Mouse (Mus musculus): Measurements from ENCODE around the gene Pnisr. TPM values are rescaled to one million over a fixed set of nuclear protein-coding genes. Genes with fewer than 3 reads are reported as not detected.

Pnisr gene
- 119 and 130 TPM in 2 replicates for polyA plus RNA-seq (2015; fragmentation: Nextera tagmentation; extraction: Ambion mirVana)

- Histone ChIP-seq H3K27me3 (no peaks in the 10 kb centered on the region), H3K4me3 (peak within 1 kb of the TSS; percentile 90), H3K36me3 (no peaks in the 10 kb centered on the region), H3K27ac (peak within 1 kb of the TSS; percentile 98), H3K4me1 (peaks cover 13% of the 10 kb centered on the region), H3K4me2 (peak within 1 kb of the TSS; percentile 58), H3K9me3 (no peaks in the 10 kb centered on the region), H3K9ac (peak within 1 kb of the TSS; percentile 92)
- under 1% methylated on average over 50 of the region's 50 CpGs for WGBS
- ATAC-seq (ENCODE audit: borderline replicate concordance, extremely low read depth, low FRiP score, low TSS enrichment) = peak; percentile 97
Measured at GRCm38 (mm10) chr4:21847481-21848286, at the start of gene Pnisr. Gene Pnisr (plus strand): TSS chr4:21847583.

- peaks cover 38% of the 10 kb centered on the region for H3K36me3 ChIP-seq
- ATAC-seq (ENCODE audit: borderline replicate concordance, extremely low read depth, low FRiP score, low TSS enrichment) = no peak
Measured at GRCm38 (mm10) chr4:21801013-21801412, 46.4 kb upstream of the Pnisr start.

GRCm38 (mm10) chr4:21801620-21802019, 45.8 kb upstream of the Pnisr start:
- Histone ChIP-seq H3K36me3 (peaks cover 38% of the 10 kb centered on the region), H3K4me2 (no peak overlapping the region), H3K9ac (no peak overlapping the region), H3K4me3 (no peak overlapping the region), H3K4me1 (no peaks in the 10 kb centered on the region), H3K27ac (no peak overlapping the region), H3K9me3 (no peaks in the 10 kb centered on the region), H3K27me3 (no peaks in the 10 kb centered on the region)
- no peak for ATAC-seq (ENCODE audit: borderline replicate concordance, extremely low read depth, low FRiP score, low TSS enrichment)
- 88% methylated on average over 2 of the region's 2 CpGs for WGBS

More at GRCm38 (mm10) chr4:21801013-21801412, 46.4 kb upstream of the Pnisr start:
- H3K9me3 ChIP-seq = no peaks in the 10 kb centered on the region
- H3K27me3 ChIP-seq = no peaks in the 10 kb centered on the region
- H3K4me2 ChIP-seq = no peak overlapping the region
- no peak overlapping the region for H3K9ac ChIP-seq
- WGBS = 93% methylated on average over 1 of the region's 1 CpGs
- no peak overlapping the region for H3K27ac ChIP-seq
- H3K4me3 ChIP-seq = no peak overlapping the region
- no peaks in the 10 kb centered on the region for H3K4me1 ChIP-seq

- H3K4me3 ChIP-seq = no peak overlapping the region
- H3K4me1 ChIP-seq = no peaks in the 10 kb centered on the region
- no peaks in the 10 kb centered on the region for H3K9me3 ChIP-seq
- H3K4me2 ChIP-seq = no peak overlapping the region
- no peak overlapping the region for H3K9ac ChIP-seq
- H3K27me3 ChIP-seq = no peaks in the 10 kb centered on the region
- H3K27ac ChIP-seq = no peak overlapping the region
- 84% methylated on average over 5 of the region's 5 CpGs for WGBS
- no peak for ATAC-seq (ENCODE audit: borderline replicate concordance, extremely low read depth, low FRiP score, low TSS enrichment)
- peaks cover 19% of the 10 kb centered on the region for H3K36me3 ChIP-seq
Measured at GRCm38 (mm10) chr4:21807204-21807603, 40.2 kb upstream of the Pnisr start.

GRCm38 (mm10) chr4:21810608-21811007, 36.8 kb upstream of the Pnisr start:
- Histone ChIP-seq H3K9me3 (no peaks in the 10 kb centered on the region), H3K36me3 (peaks cover 15% of the 10 kb centered on the region), H3K4me1 (no peaks in the 10 kb centered on the region), H3K4me3 (no peak overlapping the region), H3K27ac (no peak overlapping the region), H3K4me2 (no peak overlapping the region), H3K9ac (no peak overlapping the region), H3K27me3 (no peaks in the 10 kb centered on the region)
- 69% methylated on average over 3 of the region's 3 CpGs for WGBS
- ATAC-seq (ENCODE audit: borderline replicate concordance, extremely low read depth, low FRiP score, low TSS enrichment) = no peak

GRCm38 (mm10) chr4:21812635-21813034, 34.7 kb upstream of the Pnisr start:
- Histone ChIP-seq H3K4me1 (no peaks in the 10 kb centered on the region), H3K4me2 (no peak overlapping the region), H3K27ac (no peak overlapping the region), H3K4me3 (no peak overlapping the region), H3K9ac (no peak overlapping the region), H3K9me3 (no peaks in the 10 kb centered on the region), H3K36me3 (peaks cover 17% of the 10 kb centered on the region), H3K27me3 (no peaks in the 10 kb centered on the region)
- no peak for ATAC-seq (ENCODE audit: borderline replicate concordance, extremely low read depth, low FRiP score, low TSS enrichment)
- WGBS = 87% methylated on average over 6 of the region's 6 CpGs

GRCm38 (mm10) chr4:21814029-21814428, 33.4 kb upstream of the Pnisr start:
- Histone ChIP-seq H3K4me2 (no peak overlapping the region), H3K4me1 (no peaks in the 10 kb centered on the region), H3K4me3 (no peak overlapping the region), H3K27me3 (no peaks in the 10 kb centered on the region), H3K27ac (no peak overlapping the region), H3K36me3 (peaks cover 22% of the 10 kb centered on the region), H3K9me3 (no peaks in the 10 kb centered on the region), H3K9ac (no peak overlapping the region)
- ATAC-seq (ENCODE audit: borderline replicate concordance, extremely low read depth, low FRiP score, low TSS enrichment) = no peak
- 40% methylated on average over 2 of the region's 2 CpGs for whole genome bisulfite sequencing

GRCm38 (mm10) chr4:21826616-21827015, 20.8 kb upstream of the Pnisr start:
- Histone ChIP-seq H3K4me3 (no peak overlapping the region), H3K4me2 (no peak overlapping the region), H3K9ac (no peak overlapping the region), H3K27me3 (no peaks in the 10 kb centered on the region), H3K27ac (no peak overlapping the region), H3K36me3 (peaks cover 15% of the 10 kb centered on the region; the same call in 1 of the 2 replicates), H3K9me3 (no peaks in the 10 kb centered on the region), H3K4me1 (no peaks in the 10 kb centered on the region)
- no peak for ATAC-seq (ENCODE audit: borderline replicate concordance, extremely low read depth, low FRiP score, low TSS enrichment)
- 85% methylated on average over 2 of the region's 2 CpGs for WGBS

GRCm38 (mm10) chr4:21832844-21833243, 14.5 kb upstream of the Pnisr start:
- no peaks in the 10 kb centered on the region for H3K9me3 ChIP-seq
- no peak overlapping the region for H3K27ac ChIP-seq
- no peaks in the 10 kb centered on the region for H3K4me1 ChIP-seq
- ATAC-seq (ENCODE audit: borderline replicate concordance, extremely low read depth, low FRiP score, low TSS enrichment) = no peak
- H3K4me3 ChIP-seq = no peak overlapping the region
- H3K27me3 ChIP-seq = no peaks in the 10 kb centered on the region
- 91% methylated on average over 8 of the region's 8 CpGs for WGBS
- peaks cover 18% of the 10 kb centered on the region; the same call in 1 of the 2 replicates for H3K36me3 ChIP-seq
- H3K4me2 ChIP-seq = no peak overlapping the region
- no peak overlapping the region for H3K9ac ChIP-seq

- peak overlapping the region; percentile 90 for H3K4me3 ChIP-seq
- H3K9me3 ChIP-seq = no peaks in the 10 kb centered on the region
- H3K4me1 ChIP-seq = peaks cover 13% of the 10 kb centered on the region
- peak overlapping the region; percentile 58 for H3K4me2 ChIP-seq
- peak overlapping the region; percentile 92 for H3K9ac ChIP-seq
- peak; percentile 92 for ATAC-seq (ENCODE audit: borderline replicate concordance, extremely low read depth, low FRiP score, low TSS enrichment)
- no peaks in the 10 kb centered on the region for H3K27me3 ChIP-seq
- H3K36me3 ChIP-seq = no peaks in the 10 kb centered on the region
- peak overlapping the region; percentile 98 for H3K27ac ChIP-seq
- WGBS = under 1% methylated on average over 24 of the region's 24 CpGs
Measured at GRCm38 (mm10) chr4:21848287-21848630, 876 bp downstream of the Pnisr start.

- H3K4me3 ChIP-seq = no peak overlapping the region
- H3K36me3 ChIP-seq = peaks cover 56% of the 10 kb centered on the region
- H3K27me3 ChIP-seq = no peaks in the 10 kb centered on the region
- H3K27ac ChIP-seq = no peak overlapping the region
- H3K9ac ChIP-seq = no peak overlapping the region
- ATAC-seq (ENCODE audit: borderline replicate concordance, extremely low read depth, low FRiP score, low TSS enrichment) = no peak
- no peak overlapping the region for H3K4me2 ChIP-seq
- H3K4me1 ChIP-seq = no peaks in the 10 kb centered on the region
- 73% methylated on average over 1 of the region's 1 CpGs for WGBS
- H3K9me3 ChIP-seq = no peaks in the 10 kb centered on the region
Measured at GRCm38 (mm10) chr4:21857481-21857880, 10.1 kb downstream of the Pnisr start.

GRCm38 (mm10) chr4:21865226-21865625, 17.8 kb downstream of the Pnisr start:
- Histone ChIP-seq H3K27me3 (no peaks in the 10 kb centered on the region), H3K4me2 (no peak overlapping the region), H3K4me3 (no peak overlapping the region), H3K9me3 (no peaks in the 10 kb centered on the region), H3K36me3 (peaks cover 58% of the 10 kb centered on the region), H3K27ac (no peak overlapping the region), H3K4me1 (no peaks in the 10 kb centered on the region), H3K9ac (no peak overlapping the region)
- 89% methylated on average over 1 of the region's 1 CpGs for WGBS
- ATAC-seq (ENCODE audit: borderline replicate concordance, extremely low read depth, low FRiP score, low TSS enrichment) = no peak

Measured in lung, embryonic 15.5 days (tissue).